Mouse (Mus musculus): Measurements from ENCODE around the gene Gm8206.
"Not testable (repeated sequence)": the region's sequence is repeated elsewhere in the genome, so short reads cannot be mapped to it uniquely, and the experiment has no call there.

Gm8206 gene

DNA sequence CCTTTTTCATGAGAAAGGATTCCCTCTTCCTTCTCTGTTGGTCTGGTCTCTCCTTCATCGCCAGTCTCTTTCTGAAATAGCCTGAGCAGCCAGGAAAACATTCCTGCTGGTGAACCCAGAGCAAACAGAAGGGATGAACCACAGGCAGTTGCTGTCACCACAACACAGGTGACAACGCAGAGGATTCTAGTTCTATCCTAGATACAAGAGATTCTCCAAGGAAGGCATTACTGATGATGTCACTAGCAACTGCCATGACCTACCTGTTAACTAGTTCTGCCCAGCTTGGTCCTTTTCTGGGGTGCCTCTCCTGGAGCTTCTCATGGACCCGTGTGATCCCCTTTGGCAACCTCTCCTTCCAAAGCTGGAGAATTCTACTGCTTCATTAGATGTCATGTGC, at the start of gene Gm8206:
TSS of gene Gm8206 (minus strand) at position 101 of the 400 bp plus-strand sequence.
- not testable (repeated sequence) for DNase-seq (ENCODE audit: low read depth)

DNA sequence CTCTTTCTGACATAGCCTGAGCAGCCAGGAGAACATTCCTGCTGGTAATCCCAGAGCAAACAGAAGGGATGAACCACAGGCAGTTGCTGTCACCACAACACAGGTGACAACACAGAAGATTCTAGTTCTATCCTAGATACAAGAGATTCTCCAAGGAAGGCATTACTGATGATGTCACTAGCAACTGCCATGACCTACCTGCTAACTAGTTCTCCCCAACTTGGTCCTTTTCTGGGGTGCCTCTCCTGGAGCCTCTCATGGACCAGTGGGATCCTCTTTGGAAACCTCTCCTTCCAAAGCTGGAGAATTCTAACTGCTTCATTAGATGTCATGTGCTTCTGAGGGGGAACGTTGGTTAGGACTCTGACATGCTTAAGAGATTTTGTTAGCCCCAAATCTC, 32.0 kb upstream of the Gm8206 start, which contains the start of gene Gm3476:
TSS of gene Gm3476 (minus strand) at position 101 of the 400 bp plus-strand sequence.
- DNase-seq (ENCODE audit: low read depth): not testable (repeated sequence)

DNA sequence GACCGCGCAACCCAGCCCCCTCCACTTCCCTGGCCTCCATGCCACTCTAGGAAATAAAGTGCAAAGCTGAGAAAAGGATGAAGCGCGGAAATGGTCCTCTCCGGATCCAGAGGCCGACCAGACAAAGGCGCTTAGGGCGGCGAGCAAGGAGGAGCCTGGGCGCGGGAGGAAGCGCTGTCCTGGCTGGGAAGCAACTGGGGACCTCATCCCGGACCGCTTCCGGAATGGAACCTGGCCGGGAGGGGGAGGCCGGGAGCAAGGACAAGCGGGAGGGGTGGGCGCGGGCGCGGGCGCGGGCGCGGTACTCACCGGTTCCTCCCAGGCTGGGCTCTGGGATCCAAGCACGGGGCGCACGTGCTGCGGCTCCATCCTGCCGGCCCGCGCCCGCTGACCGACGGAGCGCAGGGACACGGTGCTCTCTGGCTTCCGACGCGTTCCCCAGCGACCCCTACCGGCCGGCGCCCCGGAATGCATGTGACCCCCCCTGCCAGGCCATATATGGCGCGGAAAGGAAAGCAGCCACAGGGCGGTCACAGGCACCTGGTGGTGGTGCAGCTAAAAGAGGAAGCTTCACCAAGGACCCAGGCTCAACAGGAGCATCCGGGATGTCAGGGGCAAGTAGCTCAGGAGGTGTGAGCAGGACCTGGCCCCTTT, 14.7 kb upstream of the Gm8206 start, which contains the start of gene Gm3468:
TSS of gene Gm3468 (minus strand) at position 394 of the 654 bp plus-strand sequence.
- peak; percentile 21 for DNase-seq (ENCODE audit: low read depth)

DNA sequence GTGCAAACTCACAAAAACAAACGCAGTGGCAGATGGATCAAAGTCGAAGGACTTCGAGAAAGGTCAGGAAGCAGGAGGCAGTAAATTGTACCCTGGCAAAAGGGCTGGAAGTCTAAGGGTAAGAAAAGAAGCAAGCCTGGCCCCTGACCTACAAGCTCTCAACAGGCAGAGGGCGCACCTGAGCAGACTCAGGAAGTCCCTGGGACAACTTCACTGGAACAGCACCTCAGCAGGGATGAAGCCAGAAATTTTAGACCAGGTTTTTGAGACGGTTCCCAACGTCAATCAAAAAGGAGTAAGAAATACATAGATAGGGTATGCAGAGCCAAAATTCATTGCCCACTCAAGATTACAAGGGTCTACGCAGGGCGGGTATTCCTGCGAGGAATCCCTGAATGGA, 13.8 kb upstream of the Gm8206 start:
- not testable (repeated sequence) for DNase-seq (ENCODE audit: low read depth)

DNA sequence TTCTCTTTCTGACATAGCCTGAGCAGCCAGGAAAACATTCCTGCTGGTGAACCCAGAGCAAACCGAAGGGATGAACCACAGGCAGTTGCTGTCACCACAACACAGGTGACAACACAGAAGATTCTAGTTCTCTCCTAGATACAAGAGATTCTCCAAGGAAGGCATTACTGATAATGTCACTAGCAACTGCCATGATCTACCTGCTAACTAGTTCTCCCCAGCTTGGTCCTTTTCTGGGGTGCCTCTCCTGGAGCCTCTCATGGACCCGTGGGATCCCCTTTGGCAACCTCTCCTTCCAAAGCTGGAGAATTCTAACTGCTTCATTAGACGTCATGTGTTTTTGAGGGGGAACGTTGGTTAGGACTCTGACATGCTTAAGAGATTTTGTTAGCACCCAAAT, 35.6 kb downstream of the Gm8206 start, which contains the start of gene Gm6337:
TSS of gene Gm6337 (minus strand) at position 101 of the 400 bp plus-strand sequence.
- DNase-seq (ENCODE audit: low read depth): not testable (repeated sequence)

DNA sequence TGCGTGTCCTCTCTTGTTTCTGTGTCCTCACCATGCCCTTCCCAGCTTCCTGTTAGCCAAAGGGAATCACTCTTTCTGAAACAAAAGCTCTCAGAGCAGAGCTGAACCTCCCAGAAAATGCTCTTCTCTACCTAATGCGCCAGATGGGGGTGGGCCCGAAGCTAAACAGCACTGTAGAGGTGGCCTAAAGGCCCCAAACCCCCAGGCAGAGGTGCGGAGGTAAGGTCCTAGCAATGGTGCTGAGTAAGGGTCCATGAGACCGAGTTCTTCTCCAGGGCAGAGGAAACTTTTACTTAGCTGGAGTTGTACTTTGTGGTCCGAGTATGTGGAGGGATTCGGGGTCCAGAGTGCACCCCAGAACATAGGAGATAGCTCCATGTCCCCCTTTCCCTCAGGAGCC, 106.6 kb downstream of the Gm8206 start:
- DNase-seq (ENCODE audit: low read depth): not testable (repeated sequence)

DNA sequence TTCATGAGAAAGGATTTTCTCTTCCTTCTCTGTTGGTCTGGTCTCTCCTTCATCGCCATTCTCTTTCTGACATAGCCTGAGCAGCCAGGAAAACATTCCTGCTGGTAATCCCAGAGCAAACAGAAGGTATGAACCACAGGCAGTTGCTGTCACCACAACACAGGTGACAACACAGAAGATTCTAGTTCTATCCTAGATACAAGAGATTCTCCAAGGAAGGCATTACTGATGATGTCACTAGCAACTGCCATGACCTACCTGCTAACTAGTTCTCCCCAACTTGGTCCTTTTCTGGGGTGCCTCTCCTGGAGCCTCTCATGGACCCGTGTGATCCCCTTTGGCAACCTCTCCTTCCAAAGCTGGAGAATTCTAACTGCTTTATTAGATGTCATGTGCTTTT, 114.7 kb downstream of the Gm8206 start, which contains the start of gene Gm3453:
TSS of gene Gm3453 (minus strand) at position 101 of the 400 bp plus-strand sequence.
- DNase-seq (ENCODE audit: low read depth): not testable (repeated sequence)
